Mouse (Mus musculus) monocyte, adult 5-6 weeks (primary cell): Measurements from ENCODE around the gene Esrrb. TPM values are rescaled to one million over a fixed set of nuclear protein-coding genes. Genes with fewer than 3 reads are reported as not detected.

ENCODE experiments used
- ATAC-seq: fragments of 153-309, 156-312 bp; replicated peaks from 2 replicates; pipeline ENCODE4 v1.8.0; 2017; ENCODE audit warnings: mild to moderate bottlenecking; ENCODE audit not compliant: low TSS enrichment, insufficient number of reproducible peaks, severe bottlenecking, poor library complexity, low FRiP score
- total RNA-seq: library from RNA; stranded (forward); fragments of 200-1000, 200-491, 200-594 nt; gene quantifications from 3 replicates; pipeline ENCODE4 v1.2.3, GENCODE M21; 2017

The Esrrb gene
- total RNA-seq, result not detected in 3 replicates

DNA sequence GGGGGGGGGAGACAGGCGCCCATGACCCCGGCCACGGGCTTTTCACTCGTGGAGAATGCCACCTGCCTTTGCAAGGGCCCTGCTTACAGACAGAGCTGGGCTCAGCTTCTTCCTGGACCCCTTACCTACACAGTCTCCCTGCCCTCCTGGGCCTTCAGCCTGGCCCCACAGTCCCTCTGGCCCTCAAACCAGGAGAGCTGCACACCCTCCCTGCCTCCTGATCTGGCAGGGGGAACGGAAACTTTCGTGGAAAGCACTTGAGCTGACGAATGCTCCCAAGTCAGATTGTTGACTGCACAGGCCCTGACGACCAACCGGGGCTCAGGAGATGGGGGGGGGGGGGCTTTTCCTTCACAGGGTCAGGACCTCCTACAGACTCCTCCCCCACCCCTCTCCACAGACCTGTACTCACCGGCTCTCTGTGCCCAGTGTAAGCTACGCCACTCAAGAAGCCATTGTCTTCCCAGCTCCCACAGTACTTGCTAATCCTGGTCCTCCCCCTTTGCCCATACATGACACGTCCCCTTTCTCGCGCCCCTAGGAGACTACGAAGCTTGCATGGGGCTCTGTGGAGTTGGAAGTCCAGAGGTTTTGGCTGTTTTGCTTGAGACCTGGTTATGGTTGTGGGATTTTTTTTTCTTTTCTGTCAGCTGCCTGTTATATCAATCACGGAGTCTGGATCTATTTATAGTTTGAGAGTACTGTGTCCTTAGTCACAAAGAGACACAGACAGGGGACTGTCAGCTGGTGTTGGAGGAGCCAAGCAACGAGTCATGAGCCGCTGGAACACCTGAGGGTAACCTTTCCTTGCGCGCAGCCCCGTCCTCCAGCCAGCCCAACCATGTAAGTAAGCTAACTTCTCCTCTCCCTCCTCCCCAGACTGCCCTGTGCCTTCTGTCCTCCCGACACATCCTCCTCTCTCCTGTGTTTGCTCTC is at the start of gene Esrrb:
TSS of gene Esrrb (plus strand) at position 422 of the 936 bp plus-strand sequence.
- ATAC-seq, result no peak

DNA sequence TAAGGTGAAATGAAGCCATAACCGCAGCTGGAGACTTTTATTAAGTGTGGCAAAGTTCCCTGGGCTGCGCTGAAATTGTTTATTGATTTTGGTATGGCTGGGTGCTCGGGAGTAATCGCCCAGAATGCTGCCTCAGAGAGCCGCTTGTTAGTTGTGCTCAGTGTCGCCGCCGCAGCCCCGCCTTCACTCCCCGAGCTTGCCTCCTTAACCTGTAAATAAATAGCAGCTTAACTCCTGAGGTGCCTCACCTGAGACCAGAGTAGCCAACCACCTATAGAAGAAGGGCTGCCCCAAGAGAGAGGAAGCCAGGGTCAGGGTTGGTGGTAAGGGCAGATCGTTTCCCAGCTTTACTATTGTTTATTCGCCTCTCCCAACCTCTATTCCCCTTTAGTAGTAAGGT is 40.3 kb upstream of the Esrrb start:
- ATAC-seq, result no peak

DNA sequence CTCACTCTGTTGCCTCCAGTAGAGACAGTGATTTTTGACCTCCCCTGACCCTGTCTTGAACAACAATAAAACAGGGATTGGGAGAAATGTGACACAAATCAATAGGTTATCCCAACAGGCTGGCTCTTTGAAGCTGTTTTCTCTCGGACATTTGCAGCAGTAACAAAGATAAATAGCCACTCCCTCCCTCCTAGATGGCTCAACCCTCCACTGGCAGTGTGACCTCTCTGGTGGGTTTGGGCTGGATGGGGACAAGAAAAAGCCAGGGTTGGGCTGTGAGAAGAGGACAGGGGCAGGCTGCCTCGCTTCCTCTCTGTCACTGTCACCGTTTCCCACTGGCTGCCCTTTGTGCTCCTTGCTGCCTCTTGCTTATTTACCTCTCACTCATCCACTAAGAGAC is 36.6 kb upstream of the Esrrb start:
- ATAC-seq, result no peak

DNA sequence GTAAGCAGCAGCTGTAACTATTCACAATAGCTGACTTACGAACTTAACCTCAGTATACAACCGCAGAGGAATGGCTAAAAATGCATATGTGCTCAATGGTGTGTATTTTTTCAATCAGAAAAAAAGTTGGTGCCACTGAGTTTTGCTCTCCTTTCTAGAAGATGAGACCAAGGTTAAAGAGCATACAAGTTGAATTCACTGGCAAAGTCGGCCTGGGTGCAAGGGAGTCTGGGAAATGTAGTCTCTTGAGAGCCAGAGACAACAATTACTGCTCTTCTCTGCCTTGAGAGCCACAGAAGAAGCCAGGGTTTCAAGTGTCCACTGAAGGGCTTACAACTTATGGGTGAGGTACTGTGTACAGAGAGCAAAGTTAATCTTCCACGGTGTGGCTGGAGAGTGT is 31.1 kb upstream of the Esrrb start:
- ATAC-seq, result no peak

DNA sequence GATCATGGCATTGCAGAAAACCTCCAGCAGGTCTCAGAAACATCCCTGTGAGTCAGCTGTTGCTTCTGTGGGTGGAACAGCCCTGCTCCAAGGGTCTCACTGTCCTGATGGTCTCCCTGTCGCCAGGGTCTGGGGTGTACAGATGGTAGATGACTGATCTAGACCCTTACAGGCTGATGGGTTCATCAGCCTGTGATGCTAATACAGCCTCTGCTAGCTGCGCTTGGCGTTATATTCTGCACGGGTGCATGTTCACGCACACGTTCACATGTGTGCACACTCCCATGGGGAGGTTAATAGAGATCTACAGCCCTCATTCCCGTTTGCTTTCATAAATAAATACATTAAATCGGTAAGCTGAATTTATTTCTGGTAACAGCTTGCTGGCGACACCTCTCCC is 30.2 kb upstream of the Esrrb start:
- ATAC-seq, result no peak

DNA sequence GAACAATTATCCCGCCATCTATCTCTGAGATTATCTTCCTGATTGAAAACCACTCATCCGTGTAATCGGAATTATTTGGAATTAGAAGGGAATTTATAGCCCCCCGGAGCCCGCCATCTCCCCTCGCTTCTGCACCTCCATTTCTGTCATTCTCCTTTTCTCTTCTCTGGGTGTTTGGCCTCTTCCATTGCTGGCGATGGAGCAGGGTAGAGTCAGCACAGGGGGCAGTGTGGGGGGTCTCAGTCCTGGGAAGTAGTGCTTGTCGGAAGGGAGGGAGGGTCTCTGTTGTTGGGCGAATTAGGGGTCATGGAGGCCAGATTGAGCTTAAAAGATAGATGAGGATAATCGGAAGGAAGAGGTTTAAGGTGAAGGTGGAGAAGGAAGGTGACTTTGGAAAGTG is 29.7 kb upstream of the Esrrb start:
- no peak for ATAC-seq

DNA sequence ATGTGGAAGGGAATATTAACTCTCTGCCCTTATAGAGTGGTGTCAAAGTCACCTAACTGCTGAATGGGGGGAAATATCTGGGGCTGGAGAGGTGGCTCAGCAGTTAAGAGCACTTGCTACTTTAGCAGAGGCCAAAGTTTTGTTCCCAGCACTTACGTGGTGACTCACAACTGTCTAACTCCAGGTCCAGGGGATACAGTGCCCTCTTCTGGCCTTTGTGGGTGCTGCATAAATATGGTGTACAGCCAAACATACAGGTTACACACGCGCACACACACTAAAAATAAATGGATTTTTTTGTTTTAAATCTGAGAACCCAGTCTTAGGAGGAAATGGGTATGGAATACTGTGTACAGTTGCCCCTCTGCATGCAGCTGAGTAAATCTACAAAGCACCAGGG is 24.7 kb upstream of the Esrrb start:
- no peak for ATAC-seq

DNA sequence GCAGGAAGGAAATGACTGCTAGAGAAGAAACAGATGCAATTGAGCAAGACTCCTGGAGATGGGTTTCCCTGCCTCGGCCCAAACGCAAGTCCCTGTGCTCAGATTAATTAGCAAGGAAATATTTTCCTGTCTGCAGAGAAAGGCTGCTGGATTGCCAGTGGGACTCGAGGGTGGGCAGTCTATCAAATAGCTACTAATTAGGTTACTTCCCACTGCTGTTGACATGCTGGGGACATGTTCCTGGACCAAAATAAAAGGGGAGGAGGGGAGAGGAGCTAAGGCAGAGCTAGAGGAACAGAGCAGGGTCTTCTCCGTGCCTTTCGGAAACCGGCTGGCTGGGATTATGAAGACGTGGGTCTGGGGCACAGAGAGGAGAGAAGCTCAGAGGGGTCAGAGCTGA is 24.0 kb upstream of the Esrrb start:
- no peak for ATAC-seq

DNA sequence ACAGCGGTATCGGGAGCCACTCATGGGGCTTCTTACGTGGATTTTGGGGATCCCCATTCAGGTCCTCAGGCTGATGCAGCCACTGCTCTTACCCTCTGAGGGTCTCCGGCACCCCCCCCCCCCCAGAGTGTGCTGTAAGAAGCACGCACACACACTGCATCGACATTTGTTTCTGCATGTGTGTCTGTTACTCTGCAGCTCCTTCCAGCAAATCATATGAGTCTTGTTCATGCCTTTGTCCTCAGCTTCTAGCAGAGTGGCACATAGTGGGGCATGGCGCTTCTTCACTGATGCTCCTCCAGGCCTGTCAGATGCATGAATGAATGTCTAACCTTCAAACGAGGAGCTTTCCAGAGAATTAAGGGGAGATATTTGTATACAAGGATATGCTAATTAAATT is 11.4 kb upstream of the Esrrb start:
- no peak for ATAC-seq

DNA sequence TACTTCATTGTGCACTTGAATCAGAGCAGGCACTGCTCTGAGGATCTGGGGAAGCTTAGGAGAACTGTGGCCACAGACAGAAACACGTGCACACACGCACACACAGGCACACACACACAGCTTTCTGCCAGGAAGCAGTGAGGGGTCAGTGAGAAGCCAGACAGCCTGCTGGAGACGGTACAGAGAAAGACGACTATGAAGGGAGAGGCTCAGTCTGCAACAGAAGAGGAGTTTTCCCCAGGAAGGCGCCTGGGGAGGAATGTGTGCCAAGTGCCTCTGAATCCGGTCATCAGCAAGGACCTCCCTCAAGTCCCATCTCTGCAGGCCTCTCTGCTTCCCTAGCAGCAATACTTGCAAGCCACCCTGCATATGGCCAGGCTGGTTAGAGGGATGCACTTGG is 1.5 kb upstream of the Esrrb start:
- no peak for ATAC-seq

DNA sequence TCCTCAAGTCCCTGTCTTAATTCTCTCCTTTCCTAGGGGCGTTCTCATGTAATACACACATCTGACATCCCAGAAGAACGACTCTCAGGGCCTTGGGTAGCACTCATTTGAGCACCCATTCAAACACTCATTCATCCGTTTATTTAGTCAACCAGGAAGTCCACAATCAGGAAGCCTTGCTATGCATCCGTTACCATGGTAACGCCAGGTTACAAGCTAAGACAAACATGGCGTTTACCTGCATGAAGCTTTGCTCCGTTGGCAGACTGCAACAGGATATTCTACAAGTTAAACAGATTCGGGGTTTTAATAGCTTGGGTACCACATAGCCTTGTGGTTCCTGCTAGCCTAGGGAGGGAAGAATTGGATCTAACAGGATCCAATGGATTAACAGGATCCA is 1.0 kb upstream of the Esrrb start:
- no peak for ATAC-seq

DNA sequence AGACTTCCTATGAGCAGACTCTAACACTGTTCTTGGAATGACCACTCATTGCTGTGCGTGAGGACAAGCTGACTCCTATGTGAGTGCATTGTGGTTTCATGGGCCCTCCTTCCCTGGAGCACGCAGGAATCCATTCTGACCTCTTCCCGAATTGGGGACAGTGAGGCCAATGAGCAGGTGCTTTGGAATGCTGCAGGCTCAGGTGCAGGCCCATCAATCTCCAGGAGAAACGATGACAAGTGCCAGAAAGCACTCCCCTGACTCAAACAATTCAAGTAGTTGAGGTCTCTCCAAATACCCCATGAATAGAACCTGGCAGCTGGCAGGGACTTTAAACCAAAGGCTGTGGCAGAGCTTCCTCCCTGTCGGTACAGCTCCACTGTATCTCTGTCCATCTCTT is 3.4 kb downstream of the Esrrb start:
- no peak for ATAC-seq

DNA sequence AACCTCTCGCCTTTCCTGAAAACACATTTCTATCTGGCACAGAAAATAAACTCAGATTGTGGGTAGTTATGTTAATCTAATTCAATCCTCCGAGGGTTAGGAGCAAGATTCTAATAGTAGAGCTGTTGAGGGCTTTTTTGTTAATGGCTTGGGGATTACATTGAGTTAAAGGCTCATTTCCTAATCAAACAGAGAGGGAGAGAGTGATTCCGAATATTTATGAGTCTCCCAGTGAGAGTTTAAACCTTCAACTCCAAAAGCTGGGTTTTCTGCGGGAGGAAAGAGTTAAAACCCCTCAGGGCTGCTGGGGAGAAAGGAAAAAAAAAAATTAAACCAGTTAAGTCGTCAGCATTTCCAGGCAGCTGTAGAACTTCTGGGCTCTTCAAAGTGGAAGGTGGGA is 3.8 kb downstream of the Esrrb start:
- ATAC-seq, result no peak

DNA sequence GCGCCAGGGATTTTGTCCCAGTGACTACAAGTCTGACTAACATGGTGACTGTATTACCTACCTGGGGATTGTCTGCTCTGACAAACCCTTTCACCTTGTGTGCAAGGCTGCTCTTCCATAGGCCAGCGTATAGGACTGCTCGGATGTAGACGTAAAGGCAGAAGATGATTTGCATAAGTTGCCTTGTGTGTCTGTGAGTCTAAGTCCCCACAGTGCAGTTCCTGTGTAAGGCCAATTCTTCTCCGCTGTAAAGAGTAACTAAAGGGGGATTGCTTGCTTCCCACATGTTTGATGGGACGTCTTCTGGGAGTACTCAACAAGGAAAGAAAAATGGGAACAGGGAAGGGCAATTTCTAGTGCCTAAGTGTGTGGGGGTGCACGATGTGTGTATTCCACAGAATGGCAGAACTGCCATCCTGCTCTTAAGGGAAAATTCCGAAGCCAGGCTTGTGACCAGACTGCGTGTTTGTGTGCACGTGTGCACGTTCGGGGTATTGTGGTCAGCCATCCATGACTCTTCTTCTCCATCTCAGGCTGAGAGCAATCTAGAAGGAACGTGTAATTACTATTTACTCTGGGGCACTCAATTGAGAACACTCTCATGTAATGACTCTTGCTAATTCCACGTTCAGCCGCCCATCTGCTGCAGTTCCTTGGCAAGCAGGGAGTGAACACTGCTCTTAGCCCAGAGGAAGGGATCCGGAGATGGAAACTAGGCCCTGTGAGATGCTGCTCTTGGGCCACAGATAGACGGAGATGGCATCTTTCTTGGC is 9.9 kb downstream of the Esrrb start:
- ATAC-seq, result no peak

DNA sequence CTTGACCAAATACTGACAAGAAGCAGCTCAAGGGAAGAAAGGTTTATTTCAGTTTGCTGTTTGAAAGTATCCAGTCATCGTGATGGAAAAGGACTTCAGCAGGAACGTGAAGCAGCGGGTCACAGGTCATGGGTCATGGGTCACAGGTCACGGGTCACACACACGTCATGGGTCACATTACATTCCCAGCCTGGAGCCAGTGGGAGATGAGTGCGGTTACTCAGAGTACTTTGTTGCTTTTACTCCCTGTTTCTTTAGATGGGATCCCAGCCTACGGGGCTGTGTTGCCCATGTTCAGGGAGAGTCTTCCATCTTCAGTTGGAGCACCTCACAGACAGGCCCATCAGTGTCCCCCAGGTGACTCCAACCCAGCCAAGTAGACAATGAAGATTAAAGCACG is 13.4 kb downstream of the Esrrb start:
- no peak for ATAC-seq

DNA sequence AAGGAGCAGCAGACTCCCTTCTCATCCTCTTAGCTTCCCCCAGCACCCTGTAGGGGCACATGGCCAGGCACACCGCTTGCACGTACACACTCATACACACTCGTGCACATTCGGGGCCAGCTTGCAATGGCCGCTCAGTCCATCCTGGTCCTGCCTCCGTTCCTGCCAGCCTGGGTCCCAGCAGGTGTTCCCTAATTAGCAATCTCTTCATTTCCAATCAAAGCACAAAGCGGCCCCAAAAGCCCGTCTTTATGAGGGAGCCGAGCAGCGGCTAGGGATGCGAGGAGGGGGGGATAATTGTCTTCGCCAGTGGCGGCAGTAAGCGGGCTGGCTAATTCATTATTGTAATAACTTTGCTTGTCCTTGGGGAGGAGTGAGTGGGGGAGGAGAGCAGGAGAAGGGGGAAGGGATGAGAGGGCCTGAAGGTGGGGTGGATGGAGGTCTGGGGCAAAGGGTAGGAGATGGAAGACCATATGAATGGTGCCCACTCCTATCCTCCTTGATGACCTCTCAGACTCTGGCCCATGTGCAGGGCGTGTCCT is 18.8 kb downstream of the Esrrb start:
- ATAC-seq, result no peak

DNA sequence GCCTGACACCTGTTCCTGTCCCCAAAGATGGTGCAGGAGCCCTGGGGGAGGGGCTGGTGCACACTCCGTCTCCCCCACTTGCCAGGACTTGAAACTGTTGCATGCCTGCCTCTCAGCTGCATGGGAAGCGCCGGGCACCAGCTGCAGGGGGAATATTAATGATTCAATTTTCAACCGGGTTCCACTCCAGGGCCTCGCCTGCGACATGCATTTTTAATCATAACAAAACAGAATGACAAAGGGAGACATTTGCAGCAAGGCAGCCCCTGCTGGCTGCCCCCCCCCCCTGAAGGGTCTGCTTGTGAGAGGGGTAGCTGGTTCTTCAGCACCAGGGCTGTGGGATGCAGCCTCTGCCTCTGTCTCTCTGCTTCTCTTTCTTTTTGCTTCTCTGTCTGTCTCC is 22.9 kb downstream of the Esrrb start:
- ATAC-seq, result no peak

DNA sequence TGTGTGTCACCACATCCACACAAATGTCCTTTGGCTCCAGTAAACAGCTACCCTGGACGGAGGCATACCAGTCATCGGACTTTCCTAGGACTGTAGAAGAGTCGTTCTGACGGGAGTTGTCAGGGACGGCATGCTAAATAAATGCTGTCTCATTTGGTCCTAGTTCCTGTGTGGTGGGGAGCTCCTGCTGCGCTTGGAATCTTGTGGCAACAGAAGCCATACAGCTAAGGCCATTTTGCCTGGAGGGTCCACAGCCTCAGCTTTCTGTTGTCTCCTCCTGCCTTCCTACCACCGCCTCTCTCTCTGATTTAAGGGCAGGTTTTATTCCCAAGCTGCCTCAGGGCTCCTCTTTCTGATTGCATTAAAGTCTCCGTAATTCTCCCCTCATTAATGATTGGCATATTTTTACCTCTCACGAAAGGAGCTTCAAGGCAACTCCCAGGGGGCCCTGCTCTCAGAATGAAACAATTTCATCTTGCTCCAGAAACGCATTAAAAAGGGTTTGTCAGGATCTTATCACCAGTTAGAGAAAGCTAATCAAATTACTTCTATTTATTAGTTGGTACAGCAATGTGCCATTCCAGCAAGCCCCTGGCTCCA is 26.9 kb downstream of the Esrrb start:
- ATAC-seq, result no peak

DNA sequence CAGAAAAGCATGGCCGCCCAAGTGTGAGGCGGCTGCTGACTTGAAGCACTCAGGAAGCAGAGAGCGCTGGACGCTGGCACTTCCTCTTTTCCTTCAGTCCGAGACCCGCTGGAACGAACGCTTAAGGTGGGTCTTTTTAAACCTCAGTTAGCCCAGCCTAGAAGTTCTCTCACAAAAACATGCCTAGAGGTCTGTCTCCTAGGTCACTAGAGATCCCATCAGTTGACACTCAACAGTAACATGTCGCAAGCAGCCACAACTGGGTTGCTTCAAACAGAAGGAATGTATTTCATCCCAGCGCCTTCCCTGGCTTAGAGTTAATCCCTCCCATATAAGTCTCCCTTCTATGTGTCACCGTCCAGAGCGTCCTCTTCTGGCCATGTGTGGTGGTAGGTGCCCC is 33.9 kb downstream of the Esrrb start:
- no peak for ATAC-seq
